Mouse (Mus musculus) layer of hippocampus, adult 11-12 months (tissue): ENCODE measurements around the gene Gm21317.
"Not testable (repeated sequence)": the region's sequence is repeated elsewhere in the genome, so short reads cannot be mapped to it uniquely, and the experiment has no call there.

Experiments
- DNase-seq: peaks from one replicate; pipeline ENCODE4 v3.0.0; 2022; ENCODE audit warnings: low spot score

The Gm21317 gene

DNA sequence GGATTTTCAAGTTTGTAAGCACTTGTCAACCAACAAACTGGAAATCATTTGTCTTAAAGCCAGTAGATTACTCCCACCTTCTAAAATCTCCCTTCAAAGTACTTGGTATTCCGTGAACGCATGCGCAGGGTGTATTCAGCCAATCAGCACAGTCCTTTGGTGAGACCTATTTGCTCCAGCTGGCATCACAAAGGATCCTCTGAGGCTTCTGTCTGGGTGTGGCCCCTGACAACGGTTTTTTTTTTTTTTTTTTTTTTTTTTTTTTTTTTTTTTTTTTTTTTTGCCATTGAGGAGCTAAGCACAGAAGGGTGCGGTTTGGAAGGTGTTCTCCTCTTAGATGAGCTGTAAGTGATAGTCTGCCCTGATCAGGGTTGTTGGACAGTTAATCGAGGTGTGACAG lies at the start of gene Gm21317:
Gene Gm21317 (plus strand): TSS at position 301 of the 400 bp plus-strand sequence.
- not testable (repeated sequence) for DNase-seq
